Mouse (Mus musculus): ENCODE results near the gene 2310057M21Rik. TPM values are rescaled to one million over a fixed set of nuclear protein-coding genes. Genes with fewer than 3 reads are reported as not detected.
"Not testable (repeated sequence)": the region's sequence is repeated elsewhere in the genome, so short reads cannot be mapped to it uniquely, and the experiment has no call there.

The 2310057M21Rik gene
- 10 to 100 TPM; 14.4 to 19.2 (median 16.4) TPM for total RNA-seq (2022)

GRCm38 (mm10) chr7:131362615-131363300 lies at the start of gene 2310057M21Rik:
2310057M21Rik (minus strand) TSS chr7:131362759.
- DNase-seq (ENCODE audit: low spot score in 2 of 2): peak; percentile 87 to 93

- no peak for DNase-seq (ENCODE audit: low spot score in 2 of 2)
Measured at GRCm38 (mm10) chr7:131411941-131412270, 49.3 kb upstream of the 2310057M21Rik start.

GRCm38 (mm10) chr7:131411221-131411940 lies 48.8 kb upstream of the 2310057M21Rik start:
- peak in 1 of 2 experiments; percentile 9 for DNase-seq (ENCODE audit: low spot score in 2 of 2)

GRCm38 (mm10) chr7:131410416-131411058 lies 48.0 kb upstream of the 2310057M21Rik start, which contains the start of the genes Ikzf5 and Acadsb:
Ikzf5 (minus strand) TSS chr7:131410521.
Acadsb (plus strand) TSS chr7:131410601.
- peak; percentile 99 for DNase-seq (ENCODE audit: low spot score in 2 of 2)

GRCm38 (mm10) chr7:131409988-131410385 lies 47.4 kb upstream of the 2310057M21Rik start:
- DNase-seq (ENCODE audit: low spot score in 2 of 2): no peak

GRCm38 (mm10) chr7:131409321-131409987 lies 46.9 kb upstream of the 2310057M21Rik start:
- no peak for DNase-seq (ENCODE audit: low spot score in 2 of 2)

- not testable (repeated sequence) for DNase-seq (ENCODE audit: low spot score in 2 of 2)
Measured at GRCm38 (mm10) chr7:131391761-131392160, 29.2 kb upstream of the 2310057M21Rik start.

- no peak for DNase-seq (ENCODE audit: low spot score in 2 of 2)
Measured at GRCm38 (mm10) chr7:131371880-131372651, 9.5 kb upstream of the 2310057M21Rik start.

- DNase-seq (ENCODE audit: low spot score in 2 of 2): no peak
Measured at GRCm38 (mm10) chr7:131371470-131371860, 8.9 kb upstream of the 2310057M21Rik start.

GRCm38 (mm10) chr7:131370648-131371469 lies 8.3 kb upstream of the 2310057M21Rik start, which contains the start of gene Pstk:
Pstk (plus strand) TSS chr7:131371141.
- DNase-seq (ENCODE audit: low spot score in 2 of 2): peak; percentile 83 to 88

- no peak for DNase-seq (ENCODE audit: low spot score in 2 of 2)
Measured at GRCm38 (mm10) chr7:131364131-131364530, 1.6 kb upstream of the 2310057M21Rik start.

- no peak for DNase-seq (ENCODE audit: low spot score in 2 of 2)
Measured at GRCm38 (mm10) chr7:131362269-131362614, 317 bp downstream of the 2310057M21Rik start.

- DNase-seq (ENCODE audit: low spot score in 2 of 2): no peak
Measured at GRCm38 (mm10) chr7:131356105-131356504, 6.5 kb downstream of the 2310057M21Rik start.

GRCm38 (mm10) chr7:131345856-131346541 lies 16.6 kb downstream of the 2310057M21Rik start:
- DNase-seq (ENCODE audit: low spot score in 2 of 2): no peak

GRCm38 (mm10) chr7:131337502-131338068 lies 25.0 kb downstream of the 2310057M21Rik start:
- no peak for DNase-seq (ENCODE audit: low spot score in 2 of 2)

- DNase-seq (ENCODE audit: low spot score in 2 of 2): no peak
Measured at GRCm38 (mm10) chr7:131333564-131333963, 29.0 kb downstream of the 2310057M21Rik start, which contains the start of gene Fam24a. Fam24a (plus strand) TSS chr7:131333864.

GRCm38 (mm10) chr7:131331688-131332087 lies 30.9 kb downstream of the 2310057M21Rik start:
- DNase-seq (ENCODE audit: low spot score in 2 of 2): no peak

GRCm38 (mm10) chr7:131329416-131329815 lies 33.1 kb downstream of the 2310057M21Rik start, which contains the start of gene Fam24b:
Fam24b (minus strand) TSS chr7:131329516.
- no peak for DNase-seq (ENCODE audit: low spot score in 2 of 2)

- DNase-seq (ENCODE audit: low spot score in 2 of 2): no peak
Measured at GRCm38 (mm10) chr7:131327054-131327453, 35.5 kb downstream of the 2310057M21Rik start.

Measured in gastrocnemius, adult 8-10 months (tissue).